ENCODE assay signal across 8 mouse cellular contexts in genomic region chr17:48512614-48513281, GRCm38 (mm10). TPM values are rescaled to one million over a fixed set of nuclear protein-coding genes. Genes with fewer than 3 reads are reported as not detected.
DNase-seq lines count a peak whose midpoint lies in the region; ATAC-seq and TF ChIP-seq lines count a peak whose summit lies in the region.

No protein-coding gene starts in this region.

- 47% methylated on average over 18 of the region's 18 CpGs for WGBS in intestine, embryonic 14.5 days
- WGBS in intestine, postnatal 0 days = 54% methylated on average over 18 of the region's 18 CpGs
- 32% methylated on average over 18 of the region's 18 CpGs for WGBS in forebrain, embryonic 14.5 days
- 47% methylated on average over 18 of the region's 18 CpGs for WGBS in stomach, embryonic 15.5 days

- H3K27ac ChIP-seq in intestine, embryonic 14.5 days (ENCODE audit: low read depth) = no peak overlapping the region
- no peak overlapping the region for H3K27ac ChIP-seq in intestine, postnatal 0 days (ENCODE audit: low read depth, low read length)
- H3K27ac ChIP-seq in forebrain, embryonic 14.5 days (ENCODE audit: low read depth, low read length) = peak overlapping the region; percentile 27; the same call in 1 of the 2 replicates
- H3K27ac ChIP-seq in stomach, embryonic 15.5 days = no peak overlapping the region

- H3K4me3 ChIP-seq in intestine, embryonic 14.5 days (ENCODE audit: low read depth, low read length) = no peak overlapping the region
- H3K4me3 ChIP-seq in intestine, postnatal 0 days (ENCODE audit: low read depth, low read length) = no peak overlapping the region
- no peak overlapping the region for H3K4me3 ChIP-seq in forebrain, embryonic 14.5 days (ENCODE audit: low read depth, low read length)
- no peak overlapping the region for H3K4me3 ChIP-seq in stomach, embryonic 15.5 days (replicated peaks)

- H3K9ac ChIP-seq in intestine, embryonic 14.5 days (ENCODE audit: low read length) = no peak overlapping the region
- H3K9ac ChIP-seq in intestine, postnatal 0 days (ENCODE audit: low read depth, low read length) = no peak overlapping the region
- H3K9ac ChIP-seq in forebrain, embryonic 14.5 days (ENCODE audit: low read length) = 0 out of 2 replicates have a peak overlapping the region, but pooled peaks have one; percentile 5
- H3K9ac ChIP-seq in stomach, embryonic 15.5 days = no peak overlapping the region

- no peaks in the 10 kb centered on the region for H3K9me3 ChIP-seq in intestine, embryonic 14.5 days (ENCODE audit: control insufficient read depth, low read length)
- no peaks in the 10 kb centered on the region for H3K9me3 ChIP-seq in intestine, postnatal 0 days (ENCODE audit: control insufficient read depth)
- no peaks in the 10 kb centered on the region for H3K9me3 ChIP-seq in forebrain, embryonic 14.5 days (replicated peaks; ENCODE audit: control insufficient read depth, low read length)
- no peaks in the 10 kb centered on the region for H3K9me3 ChIP-seq in stomach, embryonic 15.5 days

- ATAC-seq in intestine, embryonic 14.5 days (replicated peaks; ENCODE audit: low FRiP score, low TSS enrichment, low read depth) = 0 out of 2 replicates have a peak, but pooled peaks have one; percentile 12
- no peak for ATAC-seq in intestine, postnatal 0 days
- peak; percentile 97 for ATAC-seq in forebrain, embryonic 14.5 days
- ATAC-seq in stomach, embryonic 15.5 days (ENCODE audit: insufficient read depth, low FRiP score, low read depth) = no peak

- H3K27me3 ChIP-seq in intestine, embryonic 14.5 days (replicated peaks; ENCODE audit: control insufficient read depth, insufficient read depth, low read length) = no peaks in the 10 kb centered on the region
- no peaks in the 10 kb centered on the region for H3K27me3 ChIP-seq in intestine, postnatal 0 days (replicated peaks; ENCODE audit: control insufficient read depth, insufficient read depth, low read length)
- H3K27me3 ChIP-seq in forebrain, embryonic 14.5 days (replicated peaks; ENCODE audit: control insufficient read depth, insufficient read depth, low read length) = no peaks in the 10 kb centered on the region
- no peaks in the 10 kb centered on the region for H3K27me3 ChIP-seq in stomach, embryonic 15.5 days (replicated peaks)

- no peaks in the 10 kb centered on the region for H3K36me3 ChIP-seq in intestine, embryonic 14.5 days (ENCODE audit: control insufficient read depth, insufficient read depth, low read length)
- H3K36me3 ChIP-seq in intestine, postnatal 0 days (ENCODE audit: control insufficient read depth, insufficient read depth) = no peaks in the 10 kb centered on the region; the same call in 1 of the 2 replicates
- H3K36me3 ChIP-seq in forebrain, embryonic 14.5 days (ENCODE audit: control insufficient read depth, insufficient read depth, low read length) = no peaks in the 10 kb centered on the region
- H3K36me3 ChIP-seq in stomach, embryonic 15.5 days = no peaks in the 10 kb centered on the region

- no peak for TF ChIP-seq CTCF in intestine, postnatal 0 days (IDR thresholded peaks at IDR 0.05; ENCODE audit: low read depth)

- DNase-seq in intestine, embryonic 14.5 days (ENCODE audit: low spot score) = no peak
- peak; percentile 74 for DNase-seq in forebrain, embryonic 14.5 days (ENCODE audit: low spot score)
- peak; percentile 31 for DNase-seq in lung, postnatal 10 days
- no peak for DNase-seq in urinary bladder, postnatal 4 days (ENCODE audit: low spot score in 2 of 2)
- no peak for DNase-seq in layer of hippocampus, adult 9-10 months (ENCODE audit: low spot score)
- no peak for DNase-seq in testis, postnatal 14 days (ENCODE audit: low spot score)

- H3K4me2 ChIP-seq in intestine, embryonic 14.5 days (ENCODE audit: low read length) = no peak overlapping the region
- H3K4me2 ChIP-seq in intestine, postnatal 0 days (replicated peaks; ENCODE audit: low read depth) = no peak overlapping the region; the same call in 1 of the 2 replicates
- peak overlapping the region; percentile 20; the same call in 1 of the 2 replicates for H3K4me2 ChIP-seq in forebrain, embryonic 14.5 days (ENCODE audit: low read length)
- 0 out of 2 replicates have a peak overlapping the region, but pooled peaks have one; percentile 10 for H3K4me2 ChIP-seq in stomach, embryonic 15.5 days

- H3K4me1 ChIP-seq in intestine, embryonic 14.5 days (replicated peaks; ENCODE audit: control insufficient read depth, insufficient read depth, low read length) = peaks cover 9% of the 10 kb centered on the region; the same call in 1 of the 2 replicates
- H3K4me1 ChIP-seq in intestine, postnatal 0 days (replicated peaks; ENCODE audit: control insufficient read depth, insufficient read depth, low read length) = no peaks in the 10 kb centered on the region
- peaks cover 8% of the 10 kb centered on the region for H3K4me1 ChIP-seq in forebrain, embryonic 14.5 days (ENCODE audit: control insufficient read depth, insufficient read depth, low read length)
- H3K4me1 ChIP-seq in stomach, embryonic 15.5 days = no peaks in the 10 kb centered on the region

RNA-seq across cellular contexts. Expression of gene Unc5cl, which starts 58.0 kb away (rescaled TPM):
- polyA plus RNA-seq in intestine, embryonic 14.5 days (2014; fragmentation: Nextera tagmentation; extraction: Ambion mirVana) = 33.5 and 37.0 TPM in 2 replicates
- polyA plus RNA-seq in intestine, postnatal 0 days (2015; fragmentation: Nextera tagmentation; extraction: Ambion mirVana) = 26.7 and 28.4 TPM in 2 replicates
- 0.17 and 0.50 TPM in 2 replicates for polyA plus RNA-seq in forebrain, embryonic 14.5 days (2014; fragmentation: Nextera tagmentation; extraction: Ambion mirVana)
- polyA plus RNA-seq in stomach, embryonic 15.5 days (2015; fragmentation: Nextera tagmentation; extraction: Ambion mirVana) = 14.3 and 16.8 TPM in 2 replicates

Comparison
In these comparisons a context has a peak if more than half of its experiments do, and no peak if none do; other contexts are left out.
1. ATAC-seq: peak in intestine, embryonic 14.5 days (single experiment) and forebrain, embryonic 14.5 days (single experiment); none in intestine, postnatal 0 days (single experiment) and stomach, embryonic 15.5 days (single experiment).
2. DNase-seq: peak in forebrain, embryonic 14.5 days (single experiment) and lung, postnatal 10 days (single experiment); none in intestine, embryonic 14.5 days (single experiment), urinary bladder, postnatal 4 days (0 of 2), layer of hippocampus, adult 9-10 months (single experiment) and testis, postnatal 14 days (single experiment).
3. H3K4me2 ChIP-seq: peak in forebrain, embryonic 14.5 days (single experiment) and stomach, embryonic 15.5 days (single experiment); none in intestine, embryonic 14.5 days (single experiment) and intestine, postnatal 0 days (single experiment).
4. RNA of gene Unc5cl, which starts 58.0 kb away (polyA plus RNA-seq): 33.5 to 37.0 TPM in intestine, embryonic 14.5 days, 26.7 to 28.4 TPM in intestine, postnatal 0 days and 14.3 to 16.8 TPM in stomach, embryonic 15.5 days; 0.17 to 0.50 TPM in forebrain, embryonic 14.5 days; every median in the first group is over 10 times any median in the second.